Mouse (Mus musculus): ENCODE data around the gene Hist1h1c.
"Not testable (repeated sequence)": the region's sequence is repeated elsewhere in the genome, so short reads cannot be mapped to it uniquely, and the experiment has no call there.

Hist1h1c gene

GRCm38 (mm10) chr13:23738677-23739068 lies at the start of gene Hist1h1c:
TSS of gene Hist1h1c (plus strand) at chr13:23738808.
- peak; percentile 94 to 97 for DNase-seq

DNA sequence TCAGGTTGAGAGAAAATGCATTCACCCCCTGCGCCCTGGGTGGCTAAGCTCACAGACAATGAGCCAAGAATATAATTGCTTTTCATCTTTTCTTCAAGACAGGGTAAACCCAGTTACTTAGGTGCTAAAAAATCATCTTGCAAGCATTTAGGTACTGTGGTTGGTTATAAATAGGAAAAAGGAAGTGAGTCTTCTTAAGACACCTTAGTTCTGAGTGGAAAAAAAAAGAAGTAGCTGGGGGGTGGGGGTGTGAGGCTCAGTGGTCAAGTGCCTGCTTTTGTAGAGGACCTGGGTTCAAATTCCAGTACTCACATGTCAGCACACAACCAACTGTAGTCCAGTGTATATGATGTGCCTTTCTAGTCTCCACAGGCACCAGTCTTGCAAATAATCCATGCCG lies 49.7 kb upstream of the Hist1h1c start:
- DNase-seq: no peak

GRCm38 (mm10) chr13:23689459-23689858 lies 49.1 kb upstream of the Hist1h1c start:
- no peak for DNase-seq

DNA sequence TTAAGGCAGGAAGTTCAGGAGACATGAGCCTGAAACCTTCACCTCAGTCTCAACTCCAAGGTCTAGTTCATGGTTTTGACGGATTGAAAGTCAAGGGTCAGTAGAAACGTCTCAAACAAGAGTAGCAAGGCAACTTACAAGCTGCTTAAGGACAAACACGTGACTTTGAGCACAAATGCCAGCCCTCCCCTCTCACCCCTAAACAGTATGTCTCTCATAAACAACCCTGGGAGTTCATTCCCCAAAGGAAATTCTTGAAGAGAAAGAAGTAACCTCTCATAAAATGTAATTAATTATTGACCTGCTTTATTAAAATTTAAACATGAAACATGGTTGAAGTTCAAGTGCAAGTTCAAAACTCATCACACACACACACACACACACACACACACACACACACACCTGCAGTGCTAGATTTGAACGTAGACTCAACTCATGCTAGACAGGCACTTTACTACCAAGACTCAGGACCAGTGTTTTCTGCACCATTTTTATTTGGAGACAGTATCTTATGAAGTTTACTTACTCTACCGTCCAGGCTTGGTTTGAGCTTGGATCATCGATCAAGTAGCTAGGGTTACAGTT lies 44.7 kb upstream of the Hist1h1c start:
- no peak for DNase-seq

- no peak for DNase-seq
These were observed 43.7 kb upstream of the Hist1h1c start for GRCm38 (mm10) chr13:23694956-23695355.

- DNase-seq: no peak
These were observed 43.1 kb upstream of the Hist1h1c start, which contains the start of gene Hist1h1t for GRCm38 (mm10) chr13:23695514-23695913. TSS of gene Hist1h1t (plus strand) at chr13:23695814.

GRCm38 (mm10) chr13:23696061-23696474 lies 42.5 kb upstream of the Hist1h1c start:
- peak in 1 of 2 experiments; percentile 31 for DNase-seq

GRCm38 (mm10) chr13:23697491-23698299 lies 40.9 kb upstream of the Hist1h1c start:
- peak; percentile 56 to 73 for DNase-seq

- peak; percentile 98 to 99 for DNase-seq
These were observed 40.3 kb upstream of the Hist1h1c start, which contains the start of gene Hist1h4c for GRCm38 (mm10) chr13:23698300-23698693. TSS of gene Hist1h4c (minus strand) at chr13:23698454.

- DNase-seq: no peak
These were observed 39.6 kb upstream of the Hist1h1c start for GRCm38 (mm10) chr13:23698996-23699395.

GRCm38 (mm10) chr13:23699767-23700166 lies 38.8 kb upstream of the Hist1h1c start:
- no peak for DNase-seq

- peak; percentile 70 to 77 for DNase-seq
These were observed 37.7 kb upstream of the Hist1h1c start for GRCm38 (mm10) chr13:23700786-23701520.

DNA sequence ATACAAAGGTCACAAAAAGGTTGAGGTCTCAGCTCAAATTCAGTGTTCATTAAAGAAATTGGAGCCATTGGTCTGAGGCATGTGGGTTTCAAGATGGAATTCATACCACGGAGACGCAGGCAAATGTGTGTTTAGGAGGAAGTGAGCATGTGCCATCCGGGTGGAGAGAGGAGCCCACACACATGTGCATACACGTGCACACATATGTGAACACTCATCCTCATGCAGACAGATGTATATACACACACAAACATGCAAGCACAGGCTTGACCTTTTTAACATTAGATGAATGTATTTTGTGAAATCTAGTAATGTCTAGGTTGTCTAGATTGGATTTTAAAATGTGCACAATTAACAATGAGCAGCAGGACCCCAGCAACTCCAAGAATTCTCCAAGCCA lies 36.4 kb upstream of the Hist1h1c start:
- DNase-seq: no peak

GRCm38 (mm10) chr13:23702801-23703200 lies 35.8 kb upstream of the Hist1h1c start:
- not testable (repeated sequence) for DNase-seq

DNA sequence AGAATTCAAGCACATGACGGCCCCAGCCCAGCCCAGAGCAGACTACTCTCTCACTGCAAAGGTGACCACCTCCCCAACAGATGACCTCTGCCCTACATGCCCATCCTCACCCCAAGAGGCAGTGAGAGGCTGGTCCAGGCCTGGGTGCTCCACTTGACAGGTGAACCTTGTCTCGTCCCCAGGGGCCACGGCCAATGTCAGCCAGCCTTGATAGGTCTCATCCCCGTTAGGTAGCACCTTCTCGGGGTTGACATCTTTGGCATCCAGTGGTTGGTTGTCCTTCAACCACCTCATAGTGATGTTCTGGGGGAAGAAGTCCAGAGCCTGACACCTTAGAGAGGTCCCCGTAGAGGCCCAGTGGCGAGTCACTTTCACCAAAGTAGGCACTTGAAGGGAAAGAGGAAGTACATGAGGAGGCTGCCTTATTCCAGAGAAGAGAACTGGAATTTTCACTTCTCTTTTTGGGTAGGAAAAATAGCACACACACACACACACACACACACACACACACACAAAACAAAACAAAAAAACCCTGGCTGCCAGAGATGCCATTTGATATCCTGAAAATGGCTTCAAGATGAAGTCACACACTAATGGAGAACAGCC lies 32.8 kb upstream of the Hist1h1c start:
- no peak for DNase-seq

DNA sequence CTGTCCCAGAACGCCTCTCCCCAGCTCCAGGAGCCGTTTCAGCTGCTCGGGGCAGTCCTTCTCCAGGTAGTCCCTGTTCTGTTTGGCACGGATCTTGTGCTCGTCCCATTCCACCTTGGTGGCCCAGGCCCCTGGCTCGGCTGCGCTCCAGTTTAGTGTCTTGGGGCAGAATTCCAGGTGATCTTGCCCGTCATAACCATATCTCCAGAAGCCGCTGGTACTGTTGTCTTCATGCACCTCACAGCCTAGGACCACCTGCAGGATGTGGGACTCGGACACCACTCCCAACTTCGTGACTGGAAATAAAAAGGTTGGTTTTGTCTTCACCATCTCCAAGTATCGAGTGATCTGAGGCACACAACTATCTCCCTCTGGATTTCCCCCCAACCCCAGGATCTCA lies 31.8 kb upstream of the Hist1h1c start:
- DNase-seq: no peak

- no peak for DNase-seq
These were observed 30.6 kb upstream of the Hist1h1c start for GRCm38 (mm10) chr13:23708041-23708440.

- DNase-seq: no peak
These were observed 30.0 kb upstream of the Hist1h1c start for GRCm38 (mm10) chr13:23708654-23709053.

DNA sequence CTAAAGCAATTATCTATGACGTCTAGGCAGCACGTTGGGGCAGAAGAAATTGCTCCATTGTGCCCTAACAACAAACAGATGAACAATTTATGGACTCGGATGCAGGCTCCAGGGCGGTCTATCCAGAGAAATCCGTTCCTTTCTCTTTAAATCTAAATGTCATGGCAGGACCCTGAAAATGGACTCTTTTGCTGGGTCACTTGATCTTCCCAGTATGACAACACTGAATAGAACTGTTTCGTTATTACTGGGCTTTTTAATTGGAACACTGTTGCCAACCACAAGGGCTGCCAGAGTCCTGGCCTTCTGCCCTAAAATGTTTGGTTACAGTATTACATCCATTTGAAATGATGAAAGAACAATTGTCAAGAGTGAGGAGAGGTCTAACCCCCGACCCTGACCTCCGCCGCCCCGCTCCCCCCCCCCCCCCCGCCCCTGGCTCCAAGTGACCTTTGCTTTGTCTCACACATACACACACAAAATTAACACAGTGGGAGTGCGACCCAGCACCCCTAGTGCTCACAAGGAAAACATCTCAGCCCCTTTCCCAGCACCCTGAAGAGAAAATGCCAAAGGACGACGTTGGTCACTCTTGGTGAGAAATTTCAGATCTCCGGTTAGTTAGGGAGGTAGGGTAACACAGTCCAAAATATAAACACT lies 28.8 kb upstream of the Hist1h1c start:
- no peak for DNase-seq

DNA sequence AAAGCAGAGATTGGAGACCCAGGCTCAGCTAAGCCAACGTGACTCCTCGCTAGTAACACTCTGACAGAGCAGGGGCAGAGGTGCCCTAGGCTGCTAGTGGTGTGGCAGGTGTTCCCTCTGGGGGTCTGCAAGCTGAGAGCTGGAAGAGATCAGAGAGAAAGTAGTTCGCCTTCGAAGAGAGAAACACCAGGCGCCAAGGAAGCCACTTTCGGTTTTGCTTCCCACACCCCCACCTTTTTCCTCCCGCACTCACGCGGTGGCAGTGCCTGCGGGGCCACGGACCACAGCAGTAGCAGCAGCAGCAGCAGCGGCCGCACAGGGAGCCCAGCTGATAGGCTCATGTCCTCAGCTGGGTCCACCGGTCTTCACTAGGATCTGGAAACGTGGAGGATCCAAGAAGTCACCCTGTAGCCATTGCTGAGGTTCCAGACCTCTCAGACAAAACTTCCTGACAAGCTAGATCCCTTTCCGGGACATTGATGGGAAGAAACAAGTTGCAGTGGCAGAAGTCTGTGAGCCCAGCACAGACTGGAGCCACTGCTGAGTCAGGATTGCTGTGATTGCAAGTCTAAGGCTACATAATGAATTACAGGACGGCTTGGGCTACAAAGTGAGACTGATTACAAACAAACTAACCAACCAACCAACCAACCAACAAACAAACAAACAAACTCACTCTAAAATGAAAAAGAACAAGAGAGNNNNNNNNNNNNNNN lies 28.1 kb upstream of the Hist1h1c start, which contains the start of gene Hfe:
Gene Hfe (minus strand): TSS at position 481 of the 716 bp plus-strand sequence.
- peak; percentile 72 to 82 for DNase-seq

- no peak for DNase-seq
These were observed 22.2 kb upstream of the Hist1h1c start for GRCm38 (mm10) chr13:23716261-23717042.
